Mouse (Mus musculus) testis, adult 2 months (tissue): ENCODE measurements at regions not wholly inside any gene's neighbourhood (a gene's known extent, or its start where the extent isn't known, plus 50 kb on each side); places are given as distances from the start of the nearest gene placed in this dataset.

ENCODE experiments used
- H3K27ac ChIP-seq: fragments of 200-500 bp; 2 replicates; pipeline ENCODE4 v1.5.1; 2012; ENCODE audit warnings: low read depth, low read length; ENCODE audit not compliant: control insufficient read depth, insufficient read depth
- H3K27me3 ChIP-seq: fragments of 200-500 bp; 2 replicates; pipeline ENCODE4 v1.6.1; 2012; ENCODE audit warnings: mild to moderate bottlenecking, low read length, moderate library complexity; ENCODE audit not compliant: control insufficient read depth, insufficient read depth
- H3K36me3 ChIP-seq: fragments of 200-500 bp; 2 replicates; pipeline ENCODE4 v1.6.1; 2012; ENCODE audit warnings: mild to moderate bottlenecking, low read length; ENCODE audit not compliant: control insufficient read depth, insufficient read depth
- H3K4me1 ChIP-seq: fragments of 200-500 bp; 2 replicates; pipeline ENCODE4 v1.6.1; 2012; ENCODE audit warnings: low read length; ENCODE audit not compliant: control insufficient read depth, insufficient read depth
- H3K4me3 ChIP-seq: fragments of 200-500 bp; 2 replicates; pipeline ENCODE4 v1.5.1; 2012; ENCODE audit warnings: low read depth, mild to moderate bottlenecking, low read length, moderate library complexity, mixed read lengths; ENCODE audit not compliant: control insufficient read depth
- CTCF ChIP-seq: fragments of 200-500 bp; IDR thresholded peaks from 2 replicates; pipeline ENCODE4 v1.5.1; 2012; ENCODE audit warnings: low read depth, mild to moderate bottlenecking, inconsistent platforms, low read length, moderate library complexity; ENCODE audit not compliant: control insufficient read depth, insufficient read depth, insufficient replicate concordance
- POLR2A ChIP-seq: fragments of 200-500 bp; IDR thresholded peaks from 2 replicates; pipeline ENCODE4 v1.6.1; 2012; ENCODE audit warnings: low read depth, mild to moderate bottlenecking, inconsistent platforms, low read length, moderate library complexity; ENCODE audit not compliant: control insufficient read depth

DNA sequence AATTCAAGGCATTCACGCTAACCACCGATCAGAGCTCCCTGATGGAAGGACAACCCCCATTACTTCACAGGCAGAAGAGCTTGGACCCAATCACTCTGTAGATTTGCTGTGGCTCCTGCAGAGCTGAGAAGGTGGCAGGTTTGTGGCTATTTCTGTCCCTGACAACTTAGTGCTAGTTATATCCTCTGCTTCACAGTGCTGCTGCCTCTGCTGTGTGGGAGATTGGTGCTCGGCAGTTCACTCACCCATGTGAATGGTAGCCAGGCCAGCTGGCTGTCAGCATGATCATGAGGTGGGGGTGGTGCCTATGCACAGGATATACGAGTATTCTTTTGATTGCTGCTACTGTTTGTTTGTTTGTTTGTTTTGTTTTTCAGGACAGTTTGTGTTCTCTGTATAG lies 113.9 kb downstream of the Gm10131 start:
- Histone ChIP-seq H3K27me3 (no peaks in the 10 kb centered on the region), H3K27ac (no peak overlapping the region), H3K36me3 (no peaks in the 10 kb centered on the region), H3K4me3 (no peak overlapping the region), H3K4me1 (peaks cover 5% of the 10 kb centered on the region)
- no peak for TF ChIP-seq CTCF

GRCm38 (mm10) chr8:33992946-33993345 lies 118.6 kb downstream of the Gm10131 start:
- TF ChIP-seq POLR2A, result peak; percentile 15; the same call in 1 of the 2 replicates
- TF ChIP-seq CTCF, result no peak
- Histone ChIP-seq H3K4me1 (peaks cover 21% of the 10 kb centered on the region), H3K4me3 (no peak overlapping the region), H3K27me3 (no peaks in the 10 kb centered on the region), H3K27ac (peak overlapping the region; percentile 67), H3K36me3 (no peaks in the 10 kb centered on the region)

- TF ChIP-seq POLR2A (no peak), CTCF (no peak)
- no peaks in the 10 kb centered on the region for H3K36me3 ChIP-seq
- no peaks in the 10 kb centered on the region for H3K27me3 ChIP-seq
- peak overlapping the region; percentile 37 for H3K4me3 ChIP-seq
- H3K4me1 ChIP-seq, result peaks cover 27% of the 10 kb centered on the region
- H3K27ac ChIP-seq, result peak overlapping the region; percentile 67
Observed at GRCm38 (mm10) chr8:33991917-33992875, 119.3 kb downstream of the Gm10131 start.

GRCm38 (mm10) chr8:33991165-33991916 lies 120.2 kb downstream of the Gm10131 start:
- Histone ChIP-seq H3K27ac (peak overlapping the region; percentile 62; the same call in 1 of the 2 replicates), H3K27me3 (no peaks in the 10 kb centered on the region), H3K36me3 (no peaks in the 10 kb centered on the region), H3K4me3 (peak overlapping the region; percentile 37), H3K4me1 (peaks cover 27% of the 10 kb centered on the region)
- TF ChIP-seq CTCF (no peak), POLR2A (no peak)

GRCm38 (mm10) chr8:33990039-33990438 lies 121.5 kb downstream of the Gm10131 start:
- Histone ChIP-seq H3K4me1 (peaks cover 32% of the 10 kb centered on the region), H3K27me3 (no peaks in the 10 kb centered on the region), H3K4me3 (no peak overlapping the region), H3K36me3 (no peaks in the 10 kb centered on the region), H3K27ac (peak overlapping the region; percentile 80)
- no peak for TF ChIP-seq CTCF
- TF ChIP-seq POLR2A, result peak; percentile 55; the same call in 1 of the 2 replicates

- H3K27ac ChIP-seq, result peak overlapping the region; percentile 77
- peaks cover 28% of the 10 kb centered on the region for H3K4me1 ChIP-seq
- 0 out of 2 replicates have a peak, but pooled peaks have one; percentile 15 for TF ChIP-seq POLR2A
- TF ChIP-seq CTCF, result no peak
- peak overlapping the region; percentile 57 for H3K4me3 ChIP-seq
- H3K36me3 ChIP-seq, result no peaks in the 10 kb centered on the region
- H3K27me3 ChIP-seq, result no peaks in the 10 kb centered on the region
Observed at GRCm38 (mm10) chr8:33987755-33988104, 123.8 kb downstream of the Gm10131 start.
